ENCODE assay signal across 8 mouse cellular contexts in the genomic region with DNA sequence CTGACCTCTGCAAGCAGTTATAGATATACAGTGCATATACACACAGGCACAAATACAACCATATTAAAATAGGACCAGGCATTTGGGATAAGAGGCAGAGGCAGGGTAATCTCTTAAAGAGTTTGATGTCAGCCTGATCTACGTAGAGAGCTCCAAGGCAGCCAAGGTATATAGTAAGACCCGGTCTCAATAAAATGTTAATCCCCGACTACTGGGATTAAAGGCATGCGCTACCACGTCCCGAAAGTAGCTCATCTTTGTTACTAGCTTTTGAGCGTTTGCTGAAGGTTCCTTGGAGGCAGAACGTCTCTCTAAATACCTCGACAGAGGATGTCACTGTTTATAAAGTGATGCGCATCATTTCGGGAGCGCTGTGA. TPM values are rescaled to one million over a fixed set of nuclear protein-coding genes. Genes with fewer than 3 reads are reported as not detected.
DNase-seq lines count a peak whose midpoint lies in the region; ATAC-seq lines count a peak whose summit lies in the region.

A gene (plus strand): TSS at position 273 of the 377 bp plus-strand sequence.

- H3K27ac ChIP-seq in neural tube, embryonic 11.5 days (ENCODE audit: low read depth, low read length) = peak within 1 kb of the TSS; percentile 62
- H3K27ac ChIP-seq in embryonic facial prominence, embryonic 10.5 days (replicated peaks) = peak within 1 kb of the TSS; percentile 97
- peak within 1 kb of the TSS; percentile 93 for H3K27ac ChIP-seq in heart, embryonic 13.5 days (replicated peaks)
- H3K27ac ChIP-seq in neural tube, embryonic 12.5 days = peak within 1 kb of the TSS; percentile 32; the same call in 1 of the 2 replicates

- no peaks in the 10 kb centered on the region for H3K36me3 ChIP-seq in neural tube, embryonic 11.5 days (ENCODE audit: control insufficient read depth, insufficient read depth, low read length)
- H3K36me3 ChIP-seq in embryonic facial prominence, embryonic 10.5 days (replicated peaks) = no peaks in the 10 kb centered on the region; the same call in 1 of the 2 replicates
- H3K36me3 ChIP-seq in heart, embryonic 13.5 days = no peaks in the 10 kb centered on the region
- H3K36me3 ChIP-seq in neural tube, embryonic 12.5 days = no peaks in the 10 kb centered on the region

- intact Hi-C loops in left cerebral cortex, postnatal 25 days (cut with DNase I) = loop anchor here (1.0 to 5.0 kb wide), 3 partner anchors 9 to 75 kb away; a partner anchor contains a TSS

- ATAC-seq in neural tube, embryonic 11.5 days (ENCODE audit: insufficient read depth, low FRiP score, low TSS enrichment) = peak; percentile 22
- ATAC-seq in heart, embryonic 13.5 days (ENCODE audit: extremely low read depth, insufficient number of reproducible peaks, low FRiP score, low TSS enrichment) = no peak
- peak; percentile 34; the same call in 1 of the 2 replicates for ATAC-seq in neural tube, embryonic 12.5 days (ENCODE audit: low FRiP score, low read depth)

- H3K9ac ChIP-seq in neural tube, embryonic 11.5 days (ENCODE audit: low read length) = peak within 1 kb of the TSS; percentile 86
- H3K9ac ChIP-seq in heart, embryonic 13.5 days = peak within 1 kb of the TSS; percentile 93
- H3K9ac ChIP-seq in neural tube, embryonic 12.5 days = peak within 1 kb of the TSS; percentile 73

- peak within 1 kb of the TSS; percentile 98 for H3K4me3 ChIP-seq in neural tube, embryonic 11.5 days (ENCODE audit: low read depth, low read length)
- peak within 1 kb of the TSS; percentile 97 for H3K4me3 ChIP-seq in embryonic facial prominence, embryonic 10.5 days
- peak within 1 kb of the TSS; percentile 93 for H3K4me3 ChIP-seq in heart, embryonic 13.5 days
- H3K4me3 ChIP-seq in neural tube, embryonic 12.5 days = peak within 1 kb of the TSS; percentile 96

- H3K27me3 ChIP-seq in neural tube, embryonic 11.5 days (ENCODE audit: control insufficient read depth, insufficient read depth, low read length) = no peaks in the 10 kb centered on the region
- H3K27me3 ChIP-seq in embryonic facial prominence, embryonic 10.5 days (replicated peaks; ENCODE audit: low read depth, poor library complexity, severe bottlenecking) = no peaks in the 10 kb centered on the region
- H3K27me3 ChIP-seq in heart, embryonic 13.5 days (replicated peaks) = peaks cover 9% of the 10 kb centered on the region; the same call in 1 of the 2 replicates
- H3K27me3 ChIP-seq in neural tube, embryonic 12.5 days (replicated peaks) = no peaks in the 10 kb centered on the region; the same call in 1 of the 2 replicates

- 0 out of 2 replicates have a peak, but pooled peaks cover 3% of the 10 kb centered on the region for H3K4me1 ChIP-seq in neural tube, embryonic 11.5 days (ENCODE audit: control insufficient read depth, insufficient read depth, low read length)
- H3K4me1 ChIP-seq in embryonic facial prominence, embryonic 10.5 days = peaks cover 15% of the 10 kb centered on the region
- H3K4me1 ChIP-seq in heart, embryonic 13.5 days = peaks cover 15% of the 10 kb centered on the region
- peaks cover 9% of the 10 kb centered on the region for H3K4me1 ChIP-seq in neural tube, embryonic 12.5 days

- peak within 1 kb of the TSS; percentile 59 for H3K4me2 ChIP-seq in neural tube, embryonic 11.5 days (ENCODE audit: low read depth)
- peak within 1 kb of the TSS; percentile 89 for H3K4me2 ChIP-seq in heart, embryonic 13.5 days
- peak within 1 kb of the TSS; percentile 80 for H3K4me2 ChIP-seq in neural tube, embryonic 12.5 days (replicated peaks)

- 5% methylated on average over 12 of the region's 12 CpGs for WGBS in neural tube, embryonic 11.5 days
- WGBS in embryonic facial prominence, embryonic 10.5 days = 5% methylated on average over 12 of the region's 12 CpGs
- WGBS in heart, embryonic 13.5 days = 5% methylated on average over 12 of the region's 12 CpGs
- 6% methylated on average over 12 of the region's 12 CpGs for WGBS in neural tube, embryonic 12.5 days

- no peak for DNase-seq in neural tube, embryonic 11.5 days (ENCODE audit: low spot score)
- no peak for DNase-seq in neural tube, embryonic 10.5 days (ENCODE audit: extremely low spot score, low spot score)
- DNase-seq in embryonic facial prominence, embryonic 10.5 days (ENCODE audit: low spot score) = no peak
- DNase-seq in left cerebral cortex, postnatal 25 days (ENCODE audit: low spot score in 2 of 2) = no peak
- DNase-seq in frontal cortex, postnatal 10 days (ENCODE audit: low spot score in 2 of 2) = no peak
- no peak for DNase-seq in natural killer cell, adult 2 months (ENCODE audit: low spot score in 2 of 2)

- H3K9me3 ChIP-seq in neural tube, embryonic 11.5 days (ENCODE audit: control insufficient read depth, low read length) = no peaks in the 10 kb centered on the region
- H3K9me3 ChIP-seq in embryonic facial prominence, embryonic 10.5 days = no peaks in the 10 kb centered on the region
- no peaks in the 10 kb centered on the region for H3K9me3 ChIP-seq in heart, embryonic 13.5 days
- no peaks in the 10 kb centered on the region for H3K9me3 ChIP-seq in neural tube, embryonic 12.5 days

RNA-seq across cellular contexts. Expression of the gene that starts here (rescaled TPM):
- polyA plus RNA-seq in neural tube, embryonic 11.5 days (2014; fragmentation: Nextera tagmentation; extraction: Ambion mirVana) = 105 and 115 TPM in 2 replicates
- polyA plus RNA-seq in embryonic facial prominence, embryonic 10.5 days (2016; fragmentation: Nextera tagmentation; extraction: Ambion mirVana) = 131 and 145 TPM in 2 replicates
- polyA plus RNA-seq in heart, embryonic 13.5 days (2015; fragmentation: Nextera tagmentation; extraction: Ambion mirVana) = 85.1 and 93.0 TPM in 2 replicates
- total RNA-seq in left cerebral cortex, postnatal 25 days (2021) = 10 to 100 TPM; 68.0 to 68.5 TPM
- polyA plus RNA-seq in neural tube, embryonic 12.5 days (2016; fragmentation: Nextera tagmentation; extraction: Ambion mirVana) = 128 and 144 TPM in 2 replicates

Comparison
In these comparisons a context has a peak if more than half of its experiments do, and no peak if none do; other contexts are left out.
1. H3K27ac ChIP-seq: peak in every context shown above with its lines; median percentile 97 in embryonic facial prominence, embryonic 10.5 days; 93 in heart, embryonic 13.5 days; 62 in neural tube, embryonic 11.5 days; 32 in neural tube, embryonic 12.5 days.